Mouse (Mus musculus): Measurements from ENCODE around the gene Prr27.

Gene Prr27

GRCm38 (mm10) chr5:87825386-87825785, at the start of gene Prr27:
TSS of gene Prr27 (plus strand) at chr5:87825686.
- no peak for DNase-seq

GRCm38 (mm10) chr5:87782731-87783130, 42.8 kb upstream of the Prr27 start:
- DNase-seq: no peak

- DNase-seq: no peak
These were observed 17.7 kb upstream of the Prr27 start, which contains the start of gene Csn1s2b for GRCm38 (mm10) chr5:87807782-87808181. TSS of gene Csn1s2b (plus strand) at chr5:87808082.

- DNase-seq: no peak
These were observed 16.2 kb upstream of the Prr27 start for GRCm38 (mm10) chr5:87809253-87809652.

GRCm38 (mm10) chr5:87855136-87855716, 29.7 kb downstream of the Prr27 start:
- no peak for DNase-seq

- peak; percentile 6 for DNase-seq
These were observed 44.6 kb downstream of the Prr27 start for GRCm38 (mm10) chr5:87870084-87870483.

GRCm38 (mm10) chr5:87871423-87871822, 45.9 kb downstream of the Prr27 start:
- peak; percentile 15 for DNase-seq

- DNase-seq: no peak
These were observed 59.2 kb downstream of the Prr27 start, which contains the start of gene Odam for GRCm38 (mm10) chr5:87884729-87885128. TSS of gene Odam (plus strand) at chr5:87885029.
